Mouse (Mus musculus) erythroid progenitor cell, adult 5-6 weeks (primary cell): ENCODE results near the gene Sart1. TPM values are rescaled to one million over a fixed set of nuclear protein-coding genes. Genes with fewer than 3 reads are reported as not detected.
"Not testable (repeated sequence)": the region's sequence is repeated elsewhere in the genome, so short reads cannot be mapped to it uniquely, and the experiment has no call there.

ENCODE experiments used
- ATAC-seq: replicated peaks from 2 replicates; pipeline ENCODE4 v1.8.0; 2016; ENCODE audit warnings: moderate number of reproducible peaks, mild to moderate bottlenecking, moderate TSS enrichment, inconsistent platforms; ENCODE audit not compliant: poor library complexity, low FRiP score, severe bottlenecking
- total RNA-seq, 2 experiments: library from RNA; stranded (forward) in 1 of 2; stranded (reverse) in 1 of 2; fragments of 150-400 nt in 1 of 2; fragments of 186-747, 209-891 nt in 1 of 2; gene quantifications; 2 replicates each; pipeline versions ENCODE4 v1.2.3 to v1.2.4; 2015 to 2017; ENCODE audit warnings: low replicate concordance in 2 of 2

The Sart1 gene
- total RNA-seq, 2 experiments from 2014 or later, result 62.2 to 73.4 TPM

GRCm38 (mm10) chr19:5374748-5375147 lies 13.8 kb downstream of the Sart1 start:
- no peak for ATAC-seq

- ATAC-seq, result no peak
Measured at GRCm38 (mm10) chr19:5374177-5374576, 14.3 kb downstream of the Sart1 start.

GRCm38 (mm10) chr19:5372724-5373123 lies 15.8 kb downstream of the Sart1 start:
- ATAC-seq, result no peak

GRCm38 (mm10) chr19:5370932-5371331 lies 17.6 kb downstream of the Sart1 start:
- ATAC-seq, result no peak

GRCm38 (mm10) chr19:5367455-5367854 lies 21.0 kb downstream of the Sart1 start:
- ATAC-seq, result no peak

GRCm38 (mm10) chr19:5367053-5367359 lies 21.5 kb downstream of the Sart1 start, which contains the start of gene Banf1:
TSS of gene Banf1 (minus strand) at chr19:5367168.
- ATAC-seq, result peak; percentile 60

- peak; percentile 92 for ATAC-seq
Measured at GRCm38 (mm10) chr19:5366175-5367052, 22.1 kb downstream of the Sart1 start, which contains the start of gene Eif1ad. TSS of gene Eif1ad (plus strand) at chr19:5366741.

- no peak for ATAC-seq
Measured at GRCm38 (mm10) chr19:5365751-5366150, 22.8 kb downstream of the Sart1 start.

- ATAC-seq, result no peak
Measured at GRCm38 (mm10) chr19:5364124-5364523, 24.4 kb downstream of the Sart1 start.

GRCm38 (mm10) chr19:5362186-5362585 lies 26.3 kb downstream of the Sart1 start:
- no peak for ATAC-seq

GRCm38 (mm10) chr19:5356080-5356479 lies 32.4 kb downstream of the Sart1 start:
- ATAC-seq, result no peak

GRCm38 (mm10) chr19:5353609-5354008 lies 34.9 kb downstream of the Sart1 start:
- ATAC-seq, result no peak

- ATAC-seq, result not testable (repeated sequence)
Measured at GRCm38 (mm10) chr19:5349502-5349873, 39.0 kb downstream of the Sart1 start, which contains the start of gene Cst6. TSS of gene Cst6 (minus strand) at chr19:5349574.

GRCm38 (mm10) chr19:5348526-5349501 lies 39.7 kb downstream of the Sart1 start:
- no peak for ATAC-seq

GRCm38 (mm10) chr19:5348064-5348463 lies 40.4 kb downstream of the Sart1 start:
- no peak for ATAC-seq

- no peak for ATAC-seq
Measured at GRCm38 (mm10) chr19:5345297-5346131, 43.0 kb downstream of the Sart1 start.

GRCm38 (mm10) chr19:5341360-5341759 lies 47.1 kb downstream of the Sart1 start:
- no peak for ATAC-seq

- ATAC-seq, result peak; percentile 75
Measured at GRCm38 (mm10) chr19:5337975-5338374, 50.5 kb downstream of the Sart1 start.

- ATAC-seq, result no peak
Measured at GRCm38 (mm10) chr19:5335441-5335840, 53.1 kb downstream of the Sart1 start, which contains the start of gene Catsper1. TSS of gene Catsper1 (plus strand) at chr19:5335741.
